Comparison of ENCODE assay signal across 17 mouse cellular contexts in genomic region chr16:13504476-13504875, GRCm38 (mm10).
DNase-seq lines count a peak whose midpoint lies in the region; ATAC-seq and TF ChIP-seq lines count a peak whose summit lies in the region.
"Had no signal": no experiment of that assay in that cellular context is flagged by ENCODE, and none has a peak within 500 bp of the region (broad histone marks: within the 10 kb centered on the region; RNA-seq: fewer than 3 reads in every experiment).

No protein-coding gene starts in this region.

- intact Hi-C loops in gastrocnemius, adult 2 months (cut with DNase I), result no loop called here

- 90% methylated on average over 3 of the region's 3 CpGs for WGBS in olfactory bulb, adult 2 months

- H3K27ac ChIP-seq in gastrocnemius, adult 2 months, result peak overlapping the region; percentile 91
- peak overlapping the region; percentile 54; the same call in 1 of the 2 replicates for H3K27ac ChIP-seq in olfactory bulb, adult 2 months (ENCODE audit: insufficient read depth, low read depth, low read length)
- H3K27ac ChIP-seq: embryonic facial prominence, embryonic 13.5 days; embryonic facial prominence, embryonic 15.5 days; forebrain, embryonic 10.5 days; forebrain, embryonic 12.5 days had no signal

- no peak overlapping the region for H3K4me3 ChIP-seq in gastrocnemius, adult 2 months
- H3K4me3 ChIP-seq in olfactory bulb, adult 2 months (ENCODE audit: insufficient read depth, low read depth, low read length), result no peak overlapping the region
- H3K4me3 ChIP-seq: embryonic facial prominence, embryonic 13.5 days; embryonic facial prominence, embryonic 15.5 days; erythroblast, embryonic 14.5 days; forebrain, embryonic 10.5 days; forebrain, embryonic 12.5 days had no signal

- TF ChIP-seq POLR2A in olfactory bulb, adult 2 months (IDR thresholded peaks at IDR 0.05; ENCODE audit: insufficient read depth, low read depth, low read length), result no peak

- no peak for DNase-seq in gastrocnemius, adult 2 months
- no peak for DNase-seq in gastrocnemius, postnatal 25 days
- peak; percentile 57 for DNase-seq in 3134 (ENCODE audit: extremely low read depth, insufficient read length, low spot score)
- DNase-seq in NIH3T3 (ENCODE audit: low read depth), result peak; percentile 23
- no peak for DNase-seq in frontal cortex, postnatal 25 days (ENCODE audit: low spot score in 2 of 2)
- DNase-seq: B cell, adult 2 months; embryo, embryonic 11 days had no signal

- peaks cover 3% of the 10 kb centered on the region; the same call in 1 of the 2 replicates for H3K4me1 ChIP-seq in olfactory bulb, adult 2 months (ENCODE audit: control insufficient read depth, insufficient read depth, low read length)
- H3K4me1 ChIP-seq: embryonic facial prominence, embryonic 15.5 days; forebrain, embryonic 10.5 days; forebrain, embryonic 12.5 days had no signal

- no peak for ATAC-seq in activated CD4-positive, CD25-positive, alpha-beta regulatory T cell, adult 4 months
- ATAC-seq: CD4-positive, CD25-positive, alpha-beta regulatory T cell, adult 4 months; forebrain, embryonic 14.5 days; forebrain, embryonic 16.5 days had no signal

- TF ChIP-seq CTCF in gastrocnemius, adult 2 months (IDR thresholded peaks at IDR 0.05), result no peak
- TF ChIP-seq CTCF in olfactory bulb, adult 2 months (IDR thresholded peaks at IDR 0.05; ENCODE audit: insufficient read depth, low read depth, low read length), result no peak

Comparison
In these comparisons a context has a peak if more than half of its experiments do, and no peak if none do; other contexts are left out.
1. DNase-seq: peak in 3134 (single experiment) and NIH3T3 (single experiment); none in gastrocnemius, adult 2 months (single experiment), gastrocnemius, postnatal 25 days (single experiment) and frontal cortex, postnatal 25 days (0 of 2).